Mouse (Mus musculus): ENCODE data around the gene Gpr68. TPM values are rescaled to one million over a fixed set of nuclear protein-coding genes. Genes with fewer than 3 reads are reported as not detected.
A peak's percentile ranks its signal among the peaks of the same experiment; 100 is the strongest.

The Gpr68 gene
- polyA plus RNA-seq, 1 experiment from 2014 or later: 0.08 TPM

DNA sequence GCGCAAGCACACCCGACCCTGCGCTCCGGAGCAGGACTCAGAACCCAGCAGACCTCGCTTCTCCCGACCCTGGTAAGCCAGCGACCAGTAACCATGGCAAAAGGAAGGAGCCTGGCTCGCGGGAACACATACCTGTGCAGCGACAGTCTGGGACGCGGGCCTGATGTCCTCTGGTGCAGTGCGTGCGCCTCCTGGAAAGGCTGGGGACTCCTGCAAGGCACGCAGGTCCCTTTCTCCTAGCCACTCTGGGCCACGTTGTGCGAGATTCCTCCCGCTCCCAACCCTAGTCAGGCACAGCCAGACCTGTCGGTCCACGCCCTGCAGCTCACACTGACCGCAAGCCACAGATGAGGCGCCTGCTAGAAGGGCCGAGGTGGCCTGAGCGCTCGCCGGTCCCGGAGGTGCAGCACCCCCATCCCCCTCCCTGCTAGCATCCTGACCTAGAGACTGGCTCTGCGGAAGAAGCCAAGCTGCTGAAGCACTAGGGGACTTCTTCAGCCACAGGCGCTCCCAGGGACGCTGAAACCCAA is 8.8 kb downstream of the Gpr68 start:
- peak; percentile 28 for ATAC-seq
- ChIA-PET CTCF (no interaction called here), POLR2A (no interaction called here)
- H3K27me3 ChIP-seq: peaks cover 12% of the 10 kb centered on the region
- in situ Hi-C loops (cut with MboI; ENCODE audit: low pct_unique_long_range_greater_than_20kb): no loop called here
- no peak for DNase-seq (ENCODE audit: low read depth, low spot score)
- TF ChIP-seq CTCF (IDR thresholded peaks at IDR 0.05): no peak

DNA sequence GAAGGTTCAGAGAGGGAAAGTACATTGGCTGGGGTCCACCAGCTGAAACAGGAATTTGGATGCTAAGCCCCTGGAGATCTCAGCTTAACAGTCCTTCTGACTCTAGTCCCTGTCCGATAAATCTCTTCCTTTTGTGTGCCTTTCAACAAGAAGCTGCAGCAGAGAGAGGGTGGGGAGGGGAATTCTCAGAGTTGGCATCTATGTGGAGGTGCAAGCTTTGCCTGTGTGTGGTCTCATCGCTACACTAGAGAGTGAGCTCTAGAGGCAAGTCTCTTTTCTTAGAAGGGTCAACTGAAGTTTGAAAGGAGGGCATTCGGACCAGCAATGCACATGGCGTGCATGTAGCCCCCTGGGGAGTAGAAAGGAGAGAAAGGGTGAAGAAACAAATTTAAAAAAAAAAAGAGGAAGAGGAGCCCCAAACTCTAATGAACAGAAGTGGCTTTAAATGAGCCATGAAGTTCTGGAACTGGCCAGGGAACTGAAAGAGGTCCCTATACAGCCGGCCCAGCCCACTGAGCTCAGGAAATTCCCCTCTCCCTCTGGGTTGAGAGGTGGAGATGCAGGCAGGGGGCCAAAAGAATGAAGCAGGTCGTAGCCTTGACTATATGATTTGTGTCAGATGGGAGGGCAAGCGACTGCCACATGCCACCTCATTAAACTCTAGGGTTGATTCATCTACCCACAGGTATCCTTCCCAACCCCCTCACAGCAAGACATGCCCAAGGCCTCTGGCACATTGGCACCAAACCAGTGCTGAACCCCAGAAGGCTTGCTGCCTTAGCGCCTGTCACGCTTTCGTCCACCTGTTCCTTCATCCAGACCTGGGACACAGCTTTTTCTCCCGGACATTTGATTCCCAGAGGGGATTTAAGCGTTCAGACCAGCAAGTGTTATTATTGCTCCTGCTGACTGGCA is 10.0 kb downstream of the Gpr68 start:
- H3K27me3 ChIP-seq: peaks cover 12% of the 10 kb centered on the region
- no peak for TF ChIP-seq CTCF (IDR thresholded peaks at IDR 0.05)
- CTCF ChIA-PET: interaction anchor here (0.9 kb wide), 1 partner anchor 43 kb away, joined by 3 read pairs; no protein-coding TSS in a partner anchor
- in situ Hi-C loops (cut with MboI; ENCODE audit: low pct_unique_long_range_greater_than_20kb): no loop called here
- POLR2A ChIA-PET: no interaction called here
- DNase-seq (ENCODE audit: low read depth, low spot score) (peak; percentile 9), ATAC-seq (no peak)

DNA sequence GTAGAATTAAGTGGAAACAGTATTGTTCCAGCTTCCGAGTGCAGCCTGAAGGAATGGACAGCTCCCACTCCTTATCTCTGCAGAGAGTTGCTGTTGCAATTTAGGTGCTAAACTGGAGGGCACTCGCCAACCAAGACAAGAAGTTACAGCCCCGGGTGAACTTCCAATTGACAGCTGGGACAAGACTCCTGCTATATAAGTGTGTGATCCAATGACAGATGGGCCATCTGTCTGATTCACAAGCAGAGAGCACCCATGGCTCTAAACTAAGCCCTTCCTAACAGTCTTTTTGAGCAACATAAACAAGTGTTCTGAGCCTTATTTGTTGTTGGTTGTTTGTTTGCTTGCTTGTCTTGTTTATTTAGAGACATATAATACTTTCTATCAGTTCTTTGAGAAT is 11.3 kb downstream of the Gpr68 start:
- H3K27me3 ChIP-seq: peaks cover 12% of the 10 kb centered on the region
- ATAC-seq: no peak
- CTCF ChIA-PET: no interaction called here
- in situ Hi-C loops (cut with MboI; ENCODE audit: low pct_unique_long_range_greater_than_20kb): no loop called here
- TF ChIP-seq CTCF (IDR thresholded peaks at IDR 0.05): no peak
- POLR2A ChIA-PET: no interaction called here
- DNase-seq (ENCODE audit: low read depth, low spot score): no peak

DNA sequence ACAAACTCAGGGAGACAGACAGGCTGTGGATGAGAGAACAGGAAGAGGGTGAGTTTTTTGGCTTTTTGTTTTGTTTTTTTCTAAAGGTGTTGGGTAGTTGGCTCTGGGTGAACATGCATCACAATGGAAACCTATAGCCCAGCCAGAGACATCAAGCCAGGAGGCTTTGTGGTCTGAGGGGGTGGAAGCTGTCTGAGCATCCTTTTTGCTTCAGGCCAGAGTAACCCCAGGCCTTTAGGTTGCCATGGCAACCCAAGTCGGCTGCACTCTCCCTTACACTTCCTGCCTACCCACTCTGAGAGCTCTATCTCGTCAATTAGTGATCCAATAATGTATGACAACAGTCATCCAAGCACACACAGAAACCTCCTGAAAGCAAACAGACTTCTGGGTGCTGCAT is 12.5 kb downstream of the Gpr68 start:
- no peak for ATAC-seq
- in situ Hi-C loops (cut with MboI; ENCODE audit: low pct_unique_long_range_greater_than_20kb): no loop called here

DNA sequence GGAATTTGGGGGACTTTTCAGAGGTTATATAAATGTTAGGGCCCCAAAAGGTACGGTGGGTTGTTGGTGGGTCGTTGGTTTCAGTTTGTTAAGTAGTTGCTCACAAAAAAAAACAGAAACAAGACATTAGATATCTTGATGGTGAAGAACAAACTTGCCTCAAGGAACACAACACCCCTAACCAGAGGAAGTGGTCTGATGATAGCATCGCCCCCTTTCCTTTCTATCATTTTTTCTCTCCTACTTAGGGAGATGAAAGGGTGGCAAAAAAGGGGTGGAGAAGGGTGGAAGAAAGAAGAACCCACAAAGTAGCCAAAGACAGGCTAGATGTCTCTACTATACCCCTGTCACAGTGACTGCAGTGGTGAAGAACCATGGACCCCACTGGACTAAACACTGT is 17.4 kb downstream of the Gpr68 start:
- no peak for TF ChIP-seq CTCF (IDR thresholded peaks at IDR 0.05)
- DNase-seq (ENCODE audit: low read depth, low spot score) (no peak), ATAC-seq (no peak)
- in situ Hi-C loops (cut with MboI; ENCODE audit: low pct_unique_long_range_greater_than_20kb): no loop called here
- POLR2A ChIA-PET: no interaction called here
- H3K27me3 ChIP-seq: no peaks in the 10 kb centered on the region
- CTCF ChIA-PET: no interaction called here

More for the DNA sequence above, 12.5 kb downstream of the Gpr68 start:
- H3K27me3 ChIP-seq: peaks cover 12% of the 10 kb centered on the region
- ChIA-PET POLR2A (no interaction called here), CTCF (no interaction called here)
- no peak for DNase-seq (ENCODE audit: low read depth, low spot score)
- TF ChIP-seq CTCF (IDR thresholded peaks at IDR 0.05): no peak

DNA sequence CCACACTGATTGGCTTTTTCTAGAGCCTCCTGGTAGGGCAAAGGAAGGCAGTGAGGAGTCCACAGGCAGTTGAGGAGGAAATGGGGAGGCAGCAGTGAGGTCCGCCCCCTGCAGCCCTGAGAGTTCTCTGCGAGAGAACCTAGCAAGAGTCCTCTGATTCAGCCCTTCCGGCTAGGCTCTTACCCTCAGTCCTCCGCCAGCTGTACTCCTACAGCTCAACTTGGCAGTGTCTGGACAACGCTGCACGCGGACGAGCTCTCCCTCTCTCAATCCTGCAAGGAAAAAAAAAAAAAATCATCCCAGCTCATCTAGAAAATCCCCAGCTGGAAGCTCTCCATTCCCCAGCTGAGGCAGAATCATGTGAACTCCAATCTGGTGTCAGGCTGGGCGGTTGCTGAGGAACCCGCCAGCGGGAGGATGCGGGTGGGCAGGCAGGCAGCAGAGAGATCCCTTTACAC is 20.2 kb downstream of the Gpr68 start:
- POLR2A ChIA-PET: no interaction called here
- no peaks in the 10 kb centered on the region for H3K27me3 ChIP-seq
- TF ChIP-seq CTCF (IDR thresholded peaks at IDR 0.05): no peak
- DNase-seq (ENCODE audit: low read depth, low spot score): no peak
- in situ Hi-C loops (cut with MboI; ENCODE audit: low pct_unique_long_range_greater_than_20kb): no loop called here
- ATAC-seq: no peak
- CTCF ChIA-PET: no interaction called here

DNA sequence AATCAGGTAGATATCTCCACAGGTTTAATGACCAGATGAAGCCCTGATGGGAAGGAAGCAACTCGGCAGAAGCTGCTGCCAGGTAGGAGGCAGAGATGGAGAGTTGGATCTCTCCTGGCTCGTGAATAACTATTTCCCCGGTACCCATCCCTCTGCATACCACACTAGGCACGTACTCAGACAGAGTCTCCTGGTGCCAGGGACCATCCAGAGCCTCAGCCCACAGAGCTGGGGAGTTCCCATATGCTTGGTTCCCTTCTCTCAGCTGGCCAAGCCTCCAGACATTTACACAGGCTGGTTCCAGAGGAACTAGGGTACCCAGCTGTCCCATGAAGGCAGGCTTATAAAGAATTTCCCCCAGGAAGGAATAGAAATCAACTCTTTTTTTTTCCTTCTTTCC is 21.1 kb downstream of the Gpr68 start:
- CTCF ChIA-PET: no interaction called here
- no peaks in the 10 kb centered on the region for H3K27me3 ChIP-seq
- POLR2A ChIA-PET: no interaction called here
- in situ Hi-C loops (cut with MboI; ENCODE audit: low pct_unique_long_range_greater_than_20kb): no loop called here
- ATAC-seq (no peak), DNase-seq (ENCODE audit: low read depth, low spot score) (no peak)
- TF ChIP-seq CTCF (IDR thresholded peaks at IDR 0.05): no peak

DNA sequence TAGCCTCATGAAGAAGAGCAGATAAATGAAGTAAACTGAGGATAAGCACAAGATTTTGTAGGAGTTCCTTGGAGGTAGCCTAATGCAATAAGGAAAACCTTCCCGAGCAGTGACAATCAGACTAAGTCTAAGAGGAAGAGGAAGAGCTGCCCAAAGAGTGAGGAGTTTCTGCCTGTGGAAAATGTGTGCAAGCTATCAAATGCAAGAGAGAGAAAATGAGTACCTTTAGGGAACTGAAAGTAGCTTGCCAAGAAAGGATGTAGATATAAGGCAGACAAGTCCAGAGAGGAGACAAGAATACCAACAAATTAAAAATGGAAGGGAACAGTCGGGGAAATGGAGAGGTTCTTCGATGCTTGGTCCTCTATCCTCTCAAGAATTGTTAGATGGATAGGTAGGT is 22.4 kb downstream of the Gpr68 start:
- no peaks in the 10 kb centered on the region for H3K27me3 ChIP-seq
- ChIA-PET POLR2A (no interaction called here), CTCF (no interaction called here)
- ATAC-seq: no peak
- TF ChIP-seq CTCF (IDR thresholded peaks at IDR 0.05): no peak
- in situ Hi-C loops (cut with MboI; ENCODE audit: low pct_unique_long_range_greater_than_20kb): no loop called here
- DNase-seq (ENCODE audit: low read depth, low spot score): no peak

DNA sequence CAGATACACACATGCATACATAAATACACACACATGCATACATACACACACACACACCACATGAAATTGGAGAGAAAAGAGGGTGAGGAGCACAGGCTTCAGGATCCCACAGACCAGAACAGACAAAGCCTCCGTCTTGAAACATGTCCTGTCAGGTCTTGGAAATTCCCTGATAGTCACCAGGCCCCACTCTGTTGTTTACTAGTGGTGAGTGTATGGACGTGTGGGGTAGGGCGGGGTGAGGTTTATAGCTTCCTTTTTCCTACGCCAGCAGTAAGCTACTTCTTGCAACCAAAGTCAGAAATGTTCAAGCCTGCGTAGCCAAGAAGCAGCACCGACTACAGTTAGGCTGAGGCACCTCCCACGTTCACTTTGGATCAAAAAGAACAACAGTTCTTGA is 24.8 kb downstream of the Gpr68 start:
- in situ Hi-C loops (cut with MboI; ENCODE audit: low pct_unique_long_range_greater_than_20kb): no loop called here
- ChIA-PET CTCF (no interaction called here), POLR2A (no interaction called here)
- TF ChIP-seq CTCF (IDR thresholded peaks at IDR 0.05): no peak
- H3K27me3 ChIP-seq: no peaks in the 10 kb centered on the region
- ATAC-seq: no peak
- DNase-seq (ENCODE audit: low read depth, low spot score): no peak

DNA sequence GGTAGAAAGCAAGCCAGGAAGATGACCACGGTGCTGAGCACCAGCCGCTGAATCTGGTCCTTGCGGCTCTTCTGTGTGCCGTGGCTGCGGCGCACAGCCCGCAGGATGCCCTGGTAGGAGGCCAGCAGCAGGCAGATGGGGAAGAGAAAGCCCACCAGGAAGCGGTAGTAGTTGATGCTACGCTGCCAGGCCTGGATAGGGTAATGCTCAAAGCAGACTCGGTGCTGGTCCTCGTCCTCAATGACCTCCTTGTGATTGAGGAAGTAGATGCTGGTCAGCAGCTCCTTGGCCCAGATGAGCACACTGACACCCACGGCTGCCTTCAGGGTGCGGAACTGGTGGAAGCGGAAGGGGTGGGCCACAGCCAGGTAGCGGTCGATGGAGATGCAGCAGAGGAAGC is 29.4 kb downstream of the Gpr68 start:
- POLR2A ChIA-PET: no interaction called here
- ATAC-seq (no peak), DNase-seq (ENCODE audit: low read depth, low spot score) (no peak)
- no peak for TF ChIP-seq CTCF (IDR thresholded peaks at IDR 0.05)
- no peaks in the 10 kb centered on the region for H3K27me3 ChIP-seq
- in situ Hi-C loops (cut with MboI; ENCODE audit: low pct_unique_long_range_greater_than_20kb): no loop called here
- CTCF ChIA-PET: no interaction called here

DNA sequence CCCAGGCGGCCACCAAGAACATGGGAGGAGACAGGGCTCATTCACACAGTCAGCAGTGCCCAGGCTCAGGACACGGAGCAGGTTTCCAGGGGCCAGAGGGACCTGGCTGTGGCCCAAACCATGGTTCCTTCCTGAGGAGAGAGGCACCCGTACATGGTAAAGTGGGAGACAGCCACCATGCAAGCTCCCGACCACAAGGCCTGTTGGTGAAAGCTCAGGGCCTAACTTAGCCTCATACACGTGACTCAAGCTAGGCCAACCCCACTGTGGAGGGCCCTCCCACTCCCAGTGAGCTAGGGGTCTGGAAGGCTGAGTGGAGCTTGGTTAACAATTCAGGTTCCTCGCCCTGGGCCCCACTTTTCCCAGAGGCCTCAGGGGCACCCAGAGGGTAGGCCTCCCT is 30.1 kb downstream of the Gpr68 start:
- CTCF ChIA-PET: no interaction called here
- POLR2A ChIA-PET: no interaction called here
- H3K27me3 ChIP-seq: no peaks in the 10 kb centered on the region
- DNase-seq (ENCODE audit: low read depth, low spot score): no peak
- no peak for ATAC-seq
- no peak for TF ChIP-seq CTCF (IDR thresholded peaks at IDR 0.05)
- in situ Hi-C loops (cut with MboI; ENCODE audit: low pct_unique_long_range_greater_than_20kb): no loop called here

DNA sequence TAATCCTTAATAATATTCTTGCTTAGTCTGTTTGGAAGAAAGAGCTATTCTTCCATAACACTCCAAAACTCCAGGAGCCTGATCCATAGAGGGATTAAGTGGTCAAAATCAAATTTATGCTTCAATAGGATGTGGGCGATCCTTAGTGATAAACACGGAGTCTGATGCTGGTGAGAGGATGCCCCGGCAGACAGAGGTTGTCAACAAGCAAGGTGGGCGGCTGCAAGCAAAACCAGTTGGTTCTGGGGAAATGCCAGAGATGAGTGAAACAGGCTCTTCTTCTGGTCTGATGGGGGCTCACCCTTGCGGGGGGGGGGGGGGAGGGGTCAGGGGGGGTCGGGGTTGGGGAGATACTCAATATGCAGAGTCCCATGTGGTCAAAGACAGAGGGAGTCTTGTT is 32.0 kb downstream of the Gpr68 start:
- POLR2A ChIA-PET: no interaction called here
- CTCF ChIA-PET: no interaction called here
- in situ Hi-C loops (cut with MboI; ENCODE audit: low pct_unique_long_range_greater_than_20kb): no loop called here
- no peak for TF ChIP-seq CTCF (IDR thresholded peaks at IDR 0.05)
- no peak for DNase-seq (ENCODE audit: low read depth, low spot score)
- ATAC-seq: no peak
- no peaks in the 10 kb centered on the region for H3K27me3 ChIP-seq

All from Patski (cell line).